Mouse (Mus musculus) layer of hippocampus, adult 8-10 months (tissue): ENCODE measurements around the gene Car11. TPM values are rescaled to one million over a fixed set of nuclear protein-coding genes. Genes with fewer than 3 reads are reported as not detected.
"Not testable (repeated sequence)": the region's sequence is repeated elsewhere in the genome, so short reads cannot be mapped to it uniquely, and the experiment has no call there.

Experiments used
- DNase-seq, 2 experiments: peaks; one replicate each; pipeline ENCODE4 v3.0.0; 2022; ENCODE audit warnings: low spot score in 2 of 2
- total RNA-seq, 4 experiments: library from RNA; stranded (reverse); gene quantifications; 2 replicates each; pipeline ENCODE4 v1.2.4; 2022

The Car11 gene
- 100 to 1,000 TPM; 158 to 230 (median 187) TPM for total RNA-seq

DNA sequence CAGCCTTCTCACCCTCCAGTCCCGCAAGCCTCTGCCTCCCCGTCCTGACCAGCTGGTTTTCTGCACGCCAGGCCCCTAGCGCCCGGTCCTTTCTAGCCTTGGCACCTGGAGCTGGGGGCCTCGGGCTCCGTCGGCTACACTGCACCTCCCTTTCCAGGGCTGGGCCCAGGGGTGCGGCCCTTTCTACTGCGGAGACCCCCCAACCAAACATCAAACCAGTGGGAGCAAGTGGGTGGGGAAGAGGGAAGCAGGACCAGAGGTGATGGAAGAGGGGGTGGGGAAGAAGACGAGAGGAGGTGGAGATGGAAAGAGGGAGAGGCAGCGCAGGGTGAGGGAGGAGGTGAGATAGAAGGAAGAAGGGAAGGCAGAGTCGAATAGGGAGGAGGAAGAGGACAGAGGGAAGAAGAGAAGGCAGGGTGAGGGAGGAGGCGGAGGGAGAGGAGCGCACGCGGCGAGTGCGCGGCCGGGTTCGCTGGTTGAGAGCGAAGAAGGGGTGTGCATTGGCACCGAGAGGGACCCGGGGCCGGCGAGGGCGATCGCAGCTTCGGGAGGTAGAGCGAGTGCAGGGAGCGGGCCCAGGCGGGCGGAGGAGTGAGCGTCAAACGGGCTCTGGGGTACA is at the start of gene Car11:
Car11 (plus strand) TSS at position 321 of the 619 bp plus-strand sequence.
- DNase-seq, result no peak

DNA sequence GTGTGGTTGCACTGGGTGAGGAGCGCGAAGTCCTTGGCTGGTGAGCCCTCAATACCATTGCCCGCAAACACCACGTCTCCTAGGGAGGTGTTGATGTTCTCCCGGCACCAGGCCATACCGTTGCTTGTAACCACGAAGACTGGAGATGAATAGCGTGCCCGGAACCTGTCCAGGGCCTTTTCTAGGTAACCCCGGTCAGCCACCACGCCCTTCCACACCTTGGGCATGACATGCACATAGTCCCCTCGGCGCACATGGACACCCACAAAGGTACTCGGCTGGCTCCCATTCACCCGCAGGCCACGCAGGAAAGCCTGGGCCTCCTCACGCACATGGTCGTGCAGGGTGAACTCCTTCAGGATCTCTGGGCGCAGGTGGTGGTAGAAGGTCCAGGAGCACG is 49.2 kb upstream of the Car11 start:
- not testable (repeated sequence) for DNase-seq

DNA sequence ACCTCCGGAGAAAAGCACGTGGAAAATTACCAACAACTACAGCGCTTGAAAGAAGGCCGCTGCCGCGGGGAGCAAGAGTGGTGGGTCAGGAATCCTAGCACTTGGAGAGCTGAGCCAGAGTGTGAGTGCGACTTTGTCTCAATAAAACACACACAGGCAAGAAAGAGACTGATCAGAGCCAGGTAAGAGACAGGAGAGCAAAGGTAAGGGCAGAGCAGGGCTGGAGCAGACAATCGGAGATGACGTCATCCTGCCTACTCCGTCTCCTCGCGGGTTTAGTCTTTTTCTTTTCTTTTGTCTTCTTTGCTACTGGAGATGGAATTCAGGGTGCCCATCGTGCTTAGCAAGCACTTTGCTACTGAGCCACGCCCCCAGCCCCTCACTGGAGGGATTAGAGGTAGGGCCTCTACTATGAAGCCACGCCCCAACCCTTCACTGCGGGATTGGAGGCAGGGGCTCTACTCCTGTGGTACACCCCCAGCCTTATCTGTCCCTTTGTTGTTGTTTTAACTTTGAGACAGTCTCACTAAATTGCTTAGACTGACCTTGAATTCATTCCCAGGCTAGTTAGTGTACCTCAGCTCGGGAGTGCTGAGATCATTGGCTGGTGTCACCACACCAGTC is 45.1 kb upstream of the Car11 start:
- no peak for DNase-seq

DNA sequence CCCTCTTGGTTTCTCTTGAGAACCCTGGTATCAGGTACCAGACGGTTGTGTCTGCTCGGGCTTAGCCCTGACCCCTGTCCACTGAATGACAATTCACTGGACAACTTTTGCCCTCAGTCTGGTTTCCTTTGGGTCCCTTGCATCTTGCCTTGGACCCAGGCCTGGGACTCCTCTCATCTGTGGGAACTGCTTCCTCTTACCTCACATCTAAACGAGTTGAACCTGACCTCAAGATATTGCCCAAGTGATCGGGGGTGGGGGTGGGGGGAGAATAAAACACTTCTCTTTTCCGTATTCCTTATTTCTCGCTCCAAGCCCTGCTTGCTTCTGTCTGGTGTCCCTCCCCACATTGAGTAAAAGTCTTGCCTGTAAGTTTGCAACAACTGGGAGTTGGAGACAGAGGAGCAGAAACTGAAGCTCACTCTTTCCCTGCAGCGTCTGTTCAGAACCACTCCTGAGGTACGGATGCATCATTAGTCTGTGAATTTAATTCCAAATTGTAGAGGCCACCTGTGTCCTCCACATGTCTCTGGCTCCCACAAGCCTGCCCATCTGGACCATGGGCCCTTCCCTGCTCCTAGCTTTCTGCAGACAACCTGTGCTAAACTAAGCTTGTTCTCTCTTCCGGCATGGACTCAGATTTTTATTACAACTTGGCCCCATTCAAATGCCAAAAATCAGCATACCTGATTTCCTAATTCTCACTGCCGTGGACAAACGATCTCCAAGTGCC is 38.7 kb upstream of the Car11 start:
- DNase-seq, result no peak

DNA sequence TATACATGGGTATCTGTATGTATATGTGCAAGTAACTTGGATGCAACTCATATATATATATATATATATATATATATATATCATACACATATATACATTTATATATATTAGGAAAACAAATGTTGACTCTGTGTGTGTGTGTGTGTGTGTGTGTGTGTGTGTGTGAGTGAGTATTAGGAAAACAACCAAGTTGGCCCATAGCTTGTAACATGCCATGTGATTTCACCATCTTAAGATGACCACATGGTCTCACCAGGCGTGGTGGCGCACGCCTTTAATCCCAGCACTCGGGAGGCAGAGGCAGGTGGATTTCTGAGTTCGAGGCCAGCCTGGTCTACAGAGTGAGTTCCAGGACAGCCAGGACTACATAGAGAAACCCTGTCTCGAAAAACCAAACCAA is 37.9 kb upstream of the Car11 start:
- not testable (repeated sequence) for DNase-seq

DNA sequence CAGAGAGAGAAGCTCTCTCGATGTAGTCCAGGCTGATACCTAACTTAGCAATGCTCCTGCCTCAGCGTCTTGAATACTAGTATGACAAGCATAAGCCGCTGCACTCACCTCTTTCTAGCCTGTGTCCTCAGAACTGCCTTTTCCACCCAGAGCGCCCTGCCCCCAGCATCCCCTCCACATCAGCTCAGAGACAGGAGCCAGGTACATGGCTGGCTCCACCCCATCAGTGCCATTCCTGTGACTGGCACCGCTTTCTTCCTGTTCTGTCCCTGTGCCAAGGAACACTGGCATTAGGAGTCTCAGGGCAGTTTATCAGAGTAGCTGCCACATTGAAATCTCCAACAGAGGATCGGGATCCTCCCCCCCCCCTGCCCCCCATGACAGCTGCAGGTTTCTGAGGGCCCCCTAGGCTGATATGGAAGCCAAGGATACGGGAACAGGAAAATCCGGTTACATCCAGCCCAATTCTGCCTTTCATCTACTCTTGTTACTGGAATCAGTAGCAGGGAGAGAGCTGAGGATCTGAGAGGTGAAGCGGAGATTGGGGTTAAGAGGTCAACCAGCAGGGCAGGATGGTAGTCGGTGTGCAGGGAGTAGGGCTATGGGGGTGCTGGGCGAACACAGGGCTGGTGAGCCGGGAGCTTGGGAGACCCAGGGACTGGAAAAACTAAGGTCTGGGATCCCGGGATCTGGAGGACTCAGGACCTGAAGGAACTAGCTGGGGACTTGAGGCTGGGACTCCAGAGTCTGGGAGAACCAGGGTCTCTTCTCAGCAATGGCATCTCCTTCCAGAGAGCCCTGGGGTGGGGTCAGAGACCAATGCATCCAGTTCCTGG is 34.1 kb upstream of the Car11 start:
- no peak for DNase-seq

DNA sequence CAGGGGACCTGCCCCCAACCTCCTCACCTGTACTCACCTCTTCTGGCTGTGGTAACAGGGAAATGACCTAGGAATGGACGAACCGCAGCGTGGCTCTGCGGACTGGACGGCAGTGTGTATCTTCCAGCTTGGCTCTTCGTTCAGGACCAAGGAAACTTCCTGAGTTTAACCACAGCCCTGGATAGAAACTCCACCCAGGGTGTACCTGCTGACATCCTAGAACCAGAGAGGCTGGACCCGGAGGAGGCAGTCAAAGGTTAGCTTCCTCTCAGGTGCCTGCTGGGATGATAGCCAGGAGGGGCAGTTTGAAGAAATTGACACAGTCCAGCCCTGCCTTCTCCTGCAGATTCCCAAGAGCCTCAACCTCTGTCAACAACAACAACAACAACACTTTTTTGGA is 33.5 kb upstream of the Car11 start, which contains the start of gene Fut2:
Fut2 (minus strand) TSS at position 234 of the 400 bp plus-strand sequence.
- no peak for DNase-seq

DNA sequence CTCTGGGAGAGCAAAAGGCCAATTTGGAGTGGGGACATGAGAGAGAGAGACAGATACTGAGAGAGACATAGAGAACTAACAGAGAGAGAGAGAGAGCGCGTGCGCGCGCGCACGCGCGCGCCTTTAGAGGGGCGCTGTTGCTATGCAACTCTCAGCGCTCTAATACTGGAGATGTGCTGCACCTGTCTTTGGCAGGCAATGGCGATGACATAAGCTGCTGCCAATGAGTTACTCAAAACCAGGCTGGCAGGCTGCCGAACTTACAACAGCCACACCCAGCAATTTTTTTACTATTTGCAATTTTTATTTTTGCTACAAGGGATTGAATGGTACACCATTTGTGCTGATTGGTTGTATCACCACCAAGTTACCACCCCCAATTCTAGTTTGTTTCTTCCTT is 31.9 kb upstream of the Car11 start:
- peak in 1 of 2 experiments; percentile 55 for DNase-seq

DNA sequence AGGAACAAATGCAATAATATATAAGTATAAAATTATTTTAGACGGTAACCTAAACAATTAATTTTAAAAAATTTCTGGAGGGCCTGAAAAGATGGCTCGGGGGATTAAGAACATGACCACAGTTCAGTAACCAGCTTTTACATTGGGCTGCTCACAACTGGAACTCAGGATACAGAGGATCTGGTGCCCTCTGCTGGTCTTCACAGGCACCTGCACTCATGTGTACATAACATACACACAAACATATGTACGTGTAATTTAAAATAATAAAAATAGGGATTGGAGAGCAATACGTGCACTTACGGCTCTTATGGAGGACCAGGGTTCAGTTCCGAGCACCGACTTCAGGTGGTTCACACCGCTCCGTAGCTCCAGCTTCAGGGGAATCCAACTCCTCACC is 30.7 kb upstream of the Car11 start:
- DNase-seq, result no peak

DNA sequence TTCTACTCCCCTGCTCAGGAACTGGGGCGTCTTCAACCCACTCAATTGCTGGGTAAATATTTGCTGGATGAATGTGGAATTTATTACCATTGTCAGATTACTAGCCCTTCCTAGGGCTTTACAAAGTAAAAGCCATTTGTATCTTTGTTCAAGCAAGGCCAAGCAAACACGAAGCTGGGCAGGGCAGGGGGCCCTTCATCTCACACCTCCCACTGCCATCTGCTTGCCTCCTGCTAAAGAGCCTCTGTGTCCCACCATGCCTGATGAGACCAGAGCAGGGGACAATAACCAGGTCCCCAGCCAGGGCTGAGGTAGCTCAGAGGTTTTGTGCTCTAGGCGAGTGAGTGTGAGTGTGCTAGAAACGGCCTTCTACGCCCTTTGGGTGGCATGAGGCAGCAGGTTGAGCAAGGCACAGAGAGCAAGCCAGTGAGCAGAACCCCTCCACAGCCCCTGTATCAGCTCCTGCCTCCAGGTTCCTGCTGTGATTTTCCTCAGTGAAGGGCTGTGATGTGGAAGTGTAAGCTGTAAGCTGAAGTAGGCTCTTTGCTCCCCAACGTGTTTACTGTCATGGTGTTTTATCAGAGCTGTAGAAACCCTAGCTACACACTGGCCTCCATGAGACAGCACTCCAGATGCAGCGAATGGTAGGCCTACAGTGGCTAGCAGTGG is 21.9 kb upstream of the Car11 start:
- no peak for DNase-seq

DNA sequence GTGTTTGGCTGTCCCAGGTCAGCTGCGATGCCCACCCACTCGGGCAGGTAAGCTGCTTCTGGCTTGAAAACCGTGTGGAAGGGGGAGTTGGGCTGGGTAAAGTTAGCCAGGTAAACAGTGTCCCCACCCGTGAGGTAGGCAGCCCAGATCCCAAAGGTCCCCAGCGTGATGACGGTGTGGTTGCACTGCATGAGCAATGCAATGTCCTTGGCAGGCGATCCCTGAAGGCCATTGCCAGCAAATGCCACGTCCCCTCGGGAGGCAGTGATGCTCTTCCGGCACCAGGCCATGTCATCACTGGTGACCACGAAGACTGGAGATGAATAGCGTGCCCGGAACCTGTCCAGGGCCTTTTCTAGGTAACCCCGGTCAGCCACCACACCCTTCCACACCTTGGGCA is 21.1 kb upstream of the Car11 start:
- DNase-seq, result no peak

DNA sequence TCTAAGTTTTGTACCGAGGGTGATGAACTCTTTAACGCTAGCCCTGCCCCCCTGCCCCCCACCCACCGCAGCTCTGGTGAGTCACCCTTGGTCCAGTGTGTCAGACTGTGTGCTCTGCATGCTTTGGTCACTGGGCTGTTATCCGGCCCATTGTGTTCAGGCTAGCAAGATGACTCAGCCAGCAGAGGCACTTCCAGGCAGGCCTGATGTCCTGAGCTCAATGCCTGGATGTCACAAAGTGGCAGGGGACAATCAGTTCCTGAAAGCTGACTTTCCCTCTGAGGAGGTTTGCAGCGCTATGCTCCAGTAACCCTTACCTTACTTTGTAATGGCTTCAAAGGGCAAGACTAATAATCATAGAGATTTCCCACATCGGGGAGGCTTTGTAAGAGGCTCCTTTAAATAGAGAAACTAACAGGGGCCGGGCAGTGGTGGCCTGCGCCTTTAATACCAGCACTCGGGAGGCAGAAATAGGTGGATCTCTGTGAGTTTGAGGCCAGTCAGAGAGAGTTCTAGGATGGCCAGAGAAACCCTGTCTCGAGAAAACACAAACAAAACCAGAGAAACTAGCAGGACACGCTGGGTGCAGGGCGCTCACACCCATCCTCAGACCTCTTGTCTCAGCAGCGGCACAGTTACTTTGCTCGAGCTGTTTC is 19.5 kb upstream of the Car11 start:
- DNase-seq, result no peak

DNA sequence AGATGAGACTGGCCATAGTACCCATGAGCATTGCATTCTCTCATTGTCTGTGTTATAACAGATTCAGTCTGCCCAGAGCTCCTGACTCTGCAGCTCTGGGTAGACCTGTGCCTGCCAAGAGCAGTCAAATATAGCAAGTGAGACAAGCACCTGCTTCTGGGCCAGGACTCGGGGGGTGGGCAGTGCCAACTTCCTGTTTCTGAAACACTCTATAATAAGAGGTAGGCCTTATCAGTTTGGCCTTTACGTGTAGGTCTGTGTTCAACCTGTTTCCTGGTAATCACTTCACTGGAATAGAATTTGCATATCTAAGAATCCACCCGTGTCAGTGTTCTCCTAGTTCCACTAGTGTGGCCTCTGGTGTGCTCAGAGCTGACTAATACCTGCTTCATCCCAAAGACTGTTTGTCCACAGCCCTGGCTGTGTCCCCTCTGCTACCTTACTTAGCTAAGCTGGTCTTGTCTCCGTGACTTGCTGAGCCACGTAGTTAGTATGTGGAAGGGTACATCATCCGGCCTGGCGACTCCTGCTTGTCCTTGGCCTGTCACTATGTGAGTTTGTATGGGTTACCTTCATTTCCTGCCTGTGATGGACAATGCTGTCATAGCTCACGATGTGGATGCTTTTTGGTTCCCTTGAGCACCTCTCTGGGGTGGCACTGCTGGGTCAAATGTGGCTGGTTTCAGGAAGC is 18.5 kb upstream of the Car11 start:
- DNase-seq, result no peak

DNA sequence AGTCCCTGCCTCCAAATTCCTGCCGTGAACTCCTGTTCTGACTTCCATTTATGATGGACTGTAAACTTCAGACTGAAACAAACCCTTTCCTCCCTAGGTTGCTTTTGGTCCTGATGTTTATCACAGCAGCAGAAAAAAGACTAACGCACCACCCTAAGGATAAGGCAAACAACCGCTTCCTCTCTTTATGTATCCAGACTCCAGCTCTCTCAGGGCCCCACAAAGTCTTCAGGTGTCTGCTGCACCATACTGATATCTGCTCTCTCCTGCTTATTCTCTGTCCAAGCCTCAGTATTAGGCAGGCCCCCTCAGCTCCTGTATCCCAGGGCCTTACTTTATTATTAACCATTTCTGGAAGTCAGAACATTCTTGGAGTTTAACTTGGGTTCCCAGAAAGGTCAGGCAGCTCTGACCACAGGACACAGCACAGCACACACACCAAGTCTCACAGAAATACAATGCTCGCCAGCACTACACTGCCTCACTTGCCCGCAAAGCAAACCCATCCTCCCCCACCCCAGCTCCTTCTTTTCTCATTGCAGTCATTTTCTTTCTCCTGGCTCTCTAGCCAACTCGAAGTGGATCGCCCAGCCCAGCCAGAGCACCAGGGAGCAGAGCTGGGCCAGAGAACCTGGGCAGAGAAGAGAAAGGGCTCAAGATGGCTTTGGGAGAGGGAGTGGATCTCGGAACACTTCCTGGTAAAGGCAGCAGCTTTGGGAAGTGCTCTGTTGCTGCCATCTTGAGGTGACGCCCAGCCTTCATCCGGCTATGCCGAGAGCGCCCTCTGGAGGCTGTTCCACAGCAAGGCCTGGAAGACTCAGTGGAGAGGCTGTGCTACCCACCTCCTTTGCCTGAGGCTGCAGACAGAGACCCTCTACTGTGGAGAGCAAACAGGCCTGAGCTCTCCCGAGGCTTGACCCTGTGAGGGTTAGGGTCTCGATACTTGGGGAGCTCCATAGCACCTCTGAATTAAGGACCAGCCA is 17.2 kb upstream of the Car11 start:
- peak; percentile 73 to 90 for DNase-seq

DNA sequence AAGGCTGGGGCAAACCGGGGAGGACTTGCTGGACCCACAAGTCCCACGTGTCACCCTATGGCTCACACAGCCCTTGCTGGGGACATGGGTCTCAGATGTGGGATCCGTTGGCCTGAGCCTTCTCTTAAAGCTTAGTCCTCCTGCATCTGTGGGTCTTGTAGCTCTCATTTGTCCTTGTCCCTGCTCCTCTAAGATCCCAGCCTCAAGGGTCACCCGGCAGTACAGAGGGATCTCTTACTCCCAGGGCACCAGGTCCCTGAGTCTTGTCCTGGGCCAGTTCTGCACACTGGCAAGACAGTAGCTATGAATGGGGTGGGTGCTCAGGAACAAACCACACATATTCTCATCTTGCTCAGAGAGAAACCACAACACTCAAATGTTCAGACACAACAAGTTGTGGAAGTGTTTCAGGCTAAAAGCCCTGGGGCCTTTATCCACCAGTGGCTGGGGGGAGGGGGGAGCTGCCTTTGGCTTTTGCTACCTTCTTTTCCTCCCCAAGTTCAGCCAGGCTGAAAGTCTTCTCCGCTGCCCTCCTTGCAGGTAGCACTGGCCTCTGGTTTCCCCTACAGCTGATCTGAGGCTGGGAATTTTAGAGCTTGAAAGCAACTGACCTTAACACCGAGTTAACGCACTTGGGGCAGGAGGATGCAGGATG is 16.1 kb upstream of the Car11 start, which contains the start of gene Ntn5:
Ntn5 (plus strand) TSS at position 627 of the 655 bp plus-strand sequence.
- DNase-seq, result no peak

DNA sequence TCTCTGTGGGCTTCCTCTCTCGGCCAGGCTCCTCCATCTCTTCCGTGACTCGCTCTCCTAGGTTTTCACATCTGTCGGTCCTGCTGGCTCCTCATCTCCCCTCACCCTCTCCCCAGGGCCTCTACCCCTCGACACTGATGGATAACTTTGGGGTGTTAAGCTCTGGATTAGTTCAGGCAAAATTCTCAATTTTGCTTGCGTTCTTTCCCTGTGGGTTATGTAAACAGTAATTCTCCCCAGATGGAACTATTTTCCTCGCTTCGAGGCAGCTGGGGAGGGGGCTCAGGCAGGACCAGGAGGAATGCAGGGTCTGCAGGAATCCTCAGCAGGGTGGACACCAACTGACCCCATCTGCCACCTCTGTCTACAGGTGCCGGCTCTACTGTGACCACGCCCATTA is 13.8 kb upstream of the Car11 start:
- no peak for DNase-seq

DNA sequence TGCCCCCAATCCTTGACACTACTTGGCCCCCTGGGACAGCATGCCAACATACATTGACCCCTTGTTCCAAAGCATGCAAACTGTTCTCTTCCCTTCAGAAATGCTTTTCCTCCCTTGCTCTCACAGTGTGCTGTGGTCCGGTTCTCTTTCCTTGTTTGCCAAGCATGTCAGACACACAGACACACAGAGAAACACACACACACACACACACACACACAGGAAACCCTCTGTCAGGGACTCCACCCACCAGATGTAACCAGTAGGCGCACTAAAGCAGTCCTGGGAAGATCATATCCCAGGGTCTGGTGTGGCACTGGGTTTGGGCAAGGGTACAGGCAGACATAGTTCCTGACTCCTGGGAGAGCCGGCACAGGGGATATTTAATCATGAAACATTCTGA is 12.8 kb upstream of the Car11 start:
- no peak for DNase-seq

DNA sequence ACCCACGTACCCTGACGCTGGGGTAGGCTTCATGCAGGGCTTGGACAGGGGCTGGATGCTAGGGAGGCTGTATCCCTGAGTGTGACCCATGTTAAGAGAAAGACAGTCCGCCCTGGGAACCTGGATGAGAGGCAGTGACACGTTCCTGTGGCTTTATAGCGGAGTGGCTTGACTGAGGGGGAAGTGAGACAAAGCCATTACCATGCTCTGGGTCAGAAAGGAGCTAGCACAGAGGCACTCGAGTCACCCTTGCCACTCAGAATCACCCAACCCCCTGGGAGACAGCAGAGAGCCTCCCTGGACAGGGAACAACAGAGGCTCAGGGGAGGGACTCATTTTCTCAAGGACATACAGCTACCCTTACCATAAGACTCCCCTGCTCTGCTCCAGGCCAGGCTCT is 10.5 kb upstream of the Car11 start:
- no peak for DNase-seq
